Mouse (Mus musculus): ENCODE measurements around the gene Tns1.
"Not testable (repeated sequence)": the region's sequence is repeated elsewhere in the genome, so short reads cannot be mapped to it uniquely, and the experiment has no call there.

Gene Tns1

DNA sequence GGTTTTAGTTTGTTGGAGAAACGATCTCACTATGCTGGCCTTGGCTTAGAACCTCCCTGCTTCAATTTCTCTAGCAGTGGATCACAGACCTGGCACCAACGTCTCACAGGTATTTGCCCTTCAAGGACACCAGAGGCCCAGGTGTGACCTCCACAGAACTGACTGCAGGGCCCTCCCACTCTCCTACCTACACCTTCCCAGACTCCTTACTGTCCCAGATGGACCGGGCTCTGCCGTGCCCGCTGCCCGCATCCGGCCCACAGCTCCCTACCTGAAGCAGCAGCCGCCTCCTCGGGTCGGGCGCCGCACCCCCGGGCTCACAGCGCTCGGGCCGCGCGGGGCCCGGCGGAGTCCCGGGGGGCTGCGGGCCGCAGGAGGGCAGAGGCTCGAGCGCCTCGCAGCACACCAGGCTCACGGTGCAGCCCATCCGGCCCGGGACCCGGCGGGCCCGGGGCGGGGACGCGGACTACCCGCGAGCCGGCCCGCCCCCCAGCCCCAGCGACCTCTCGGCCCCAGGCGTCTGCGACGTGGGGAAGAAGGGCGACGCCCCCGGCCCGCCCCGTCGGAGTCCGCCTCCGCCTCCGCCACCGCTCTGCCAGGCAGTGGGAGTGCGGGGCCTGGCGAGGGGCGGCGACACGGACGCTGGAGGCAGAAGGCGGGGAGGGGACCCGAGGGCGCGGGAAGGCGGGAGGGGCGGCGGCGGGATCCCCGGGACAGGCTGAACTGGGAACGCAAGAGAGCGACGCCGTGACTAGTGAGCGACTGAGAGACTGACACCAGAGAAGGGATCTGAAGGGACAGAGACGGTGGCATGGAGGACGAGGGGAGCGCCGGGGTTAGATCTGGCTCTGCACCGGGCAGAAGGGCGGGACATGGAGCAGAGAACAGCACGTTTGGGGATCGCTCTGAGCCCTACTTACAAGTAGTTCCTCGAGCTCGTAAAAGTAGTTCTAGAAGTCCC lies at the start of gene Tns1:
Gene Tns1 (minus strand): TSS at position 429 of the 961 bp plus-strand sequence.
- in situ Hi-C loops (cut with MboI) = no loop called here

DNA sequence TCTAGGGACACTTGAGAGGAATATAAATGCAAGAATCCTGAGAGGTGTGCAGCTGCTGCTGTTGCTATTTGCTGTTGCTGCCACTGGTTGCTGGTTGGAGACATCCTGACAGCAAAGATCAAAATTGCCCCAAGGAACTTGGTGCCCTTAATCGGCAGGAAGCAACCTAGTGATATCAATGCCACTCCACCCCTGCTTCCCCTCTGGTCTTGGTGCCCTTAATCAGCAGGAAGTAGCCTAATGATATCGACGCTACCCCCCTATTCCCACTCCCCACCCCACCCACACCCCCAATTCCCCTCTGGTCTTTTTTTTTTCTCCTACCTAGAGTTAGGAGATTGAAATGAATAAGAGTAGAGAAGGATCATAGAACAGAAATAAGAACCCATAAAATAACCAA lies 48.5 kb upstream of the Tns1 start:
- in situ Hi-C loops (cut with MboI) = no loop called here

DNA sequence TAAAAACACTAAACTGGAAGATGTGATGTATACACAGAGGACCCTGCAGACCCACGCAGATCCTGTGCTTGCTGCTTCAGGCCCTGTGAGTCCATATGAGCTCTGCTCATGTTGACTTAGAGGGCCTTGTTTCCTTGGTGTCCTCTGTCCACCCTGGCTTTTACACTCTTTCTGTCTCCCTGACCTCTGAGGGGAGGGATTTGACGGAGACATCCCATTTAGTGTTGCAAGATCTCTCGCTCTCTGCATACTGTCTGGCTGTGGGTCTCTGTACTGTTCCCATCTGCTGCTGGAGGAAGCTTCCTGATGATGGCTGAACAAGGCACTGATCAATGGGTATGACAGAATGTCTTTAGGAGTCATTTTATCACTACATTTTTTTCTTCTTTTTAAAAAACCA lies 45.5 kb upstream of the Tns1 start:
- in situ Hi-C loops (cut with MboI) = no loop called here

DNA sequence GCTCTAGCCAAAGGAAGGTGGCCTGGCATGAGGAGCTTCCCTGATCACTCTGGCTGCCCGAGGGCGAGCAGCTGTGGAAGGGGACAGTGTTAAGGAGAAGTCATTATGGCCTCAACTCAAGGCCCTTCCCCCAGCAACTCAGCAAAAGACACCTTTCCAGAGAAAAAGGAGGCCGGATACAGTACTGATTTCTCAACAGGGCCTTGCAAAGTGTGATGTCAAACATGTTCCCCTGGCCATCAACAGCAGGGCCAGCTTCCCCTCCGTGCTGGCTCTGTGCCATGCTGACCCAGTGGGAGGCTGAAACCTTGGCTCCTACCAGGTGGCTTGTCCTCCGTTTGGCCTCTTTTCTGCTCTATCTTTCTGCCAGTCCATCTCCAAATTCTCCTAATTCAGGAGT lies 42.9 kb upstream of the Tns1 start:
- in situ Hi-C loops (cut with MboI) = no loop called here

- in situ Hi-C loops (cut with MboI) = no loop called here
Observed at GRCm38 (mm10) chr1:74160036-74160435, 35.8 kb upstream of the Tns1 start.

GRCm38 (mm10) chr1:74159613-74160012 lies 35.4 kb upstream of the Tns1 start:
- in situ Hi-C loops (cut with MboI) = not testable (repeated sequence)

GRCm38 (mm10) chr1:74156381-74156910 lies 32.2 kb upstream of the Tns1 start:
- in situ Hi-C loops (cut with MboI) = no loop called here

- in situ Hi-C loops (cut with MboI) = no loop called here
Observed at GRCm38 (mm10) chr1:74155435-74156012, 31.3 kb upstream of the Tns1 start.

GRCm38 (mm10) chr1:74153461-74154184 lies 29.4 kb upstream of the Tns1 start, which contains the start of gene Cxcr2:
TSS of gene Cxcr2 (plus strand) at chr1:74153989.
- in situ Hi-C loops (cut with MboI) = no loop called here

DNA sequence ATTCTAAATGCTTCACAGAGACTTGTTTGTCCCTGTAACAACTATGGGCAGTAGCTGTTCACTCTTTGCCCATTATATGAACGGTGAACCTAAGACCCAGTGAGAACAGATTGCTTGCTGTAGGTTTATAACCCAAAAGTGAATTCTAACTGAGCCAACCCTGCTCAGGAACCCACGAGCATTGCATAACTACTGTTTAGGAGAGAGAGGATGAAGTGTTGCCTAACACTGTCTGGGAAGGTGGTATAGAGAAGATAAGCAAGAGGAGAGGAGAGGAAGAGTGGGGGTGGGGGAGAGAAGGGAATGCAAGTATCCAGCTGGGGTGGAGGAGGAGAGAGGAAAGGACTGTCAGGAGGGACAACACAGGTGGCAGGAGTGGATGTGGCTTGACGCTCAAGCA lies 26.8 kb upstream of the Tns1 start:
- in situ Hi-C loops (cut with MboI) = no loop called here

GRCm38 (mm10) chr1:74150101-74150500 lies 25.9 kb upstream of the Tns1 start:
- in situ Hi-C loops (cut with MboI) = no loop called here

DNA sequence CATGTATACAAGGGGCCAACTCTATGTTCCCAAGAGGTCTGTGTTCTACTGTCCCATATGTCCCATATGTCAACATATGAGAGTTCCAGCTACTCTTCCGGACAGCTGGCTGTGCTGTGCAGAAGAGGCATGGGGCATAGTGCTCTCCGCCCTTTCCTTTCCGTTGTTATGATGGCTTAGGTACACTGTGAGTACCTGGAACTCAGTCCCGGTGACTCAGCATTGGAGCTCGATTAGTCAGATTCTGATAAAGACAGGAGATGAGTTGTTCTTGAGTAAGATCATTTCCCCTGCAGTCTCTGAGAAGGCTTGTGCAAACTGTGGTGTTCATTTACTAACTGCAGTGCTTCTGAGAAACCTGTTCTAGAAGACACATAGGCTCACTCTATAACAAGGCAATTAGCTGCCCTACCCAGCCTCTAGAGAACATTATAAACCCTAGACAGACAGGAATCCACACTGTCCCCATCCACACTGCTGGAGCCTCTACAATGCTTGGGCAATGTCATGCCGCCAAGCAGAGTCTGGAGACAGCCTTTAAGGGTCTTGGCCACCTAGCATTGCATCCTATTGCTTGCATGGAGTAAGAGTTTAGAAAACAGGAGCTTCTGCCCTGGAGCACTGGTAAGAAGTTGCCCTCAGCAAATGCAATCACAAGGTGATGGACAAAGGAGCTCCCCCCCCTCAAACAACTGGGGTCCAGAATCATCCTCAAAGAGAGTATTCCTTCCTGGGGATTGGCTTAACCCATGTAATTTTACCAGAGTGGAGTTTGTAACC lies 25.0 kb upstream of the Tns1 start:
- in situ Hi-C loops (cut with MboI) = no loop called here

DNA sequence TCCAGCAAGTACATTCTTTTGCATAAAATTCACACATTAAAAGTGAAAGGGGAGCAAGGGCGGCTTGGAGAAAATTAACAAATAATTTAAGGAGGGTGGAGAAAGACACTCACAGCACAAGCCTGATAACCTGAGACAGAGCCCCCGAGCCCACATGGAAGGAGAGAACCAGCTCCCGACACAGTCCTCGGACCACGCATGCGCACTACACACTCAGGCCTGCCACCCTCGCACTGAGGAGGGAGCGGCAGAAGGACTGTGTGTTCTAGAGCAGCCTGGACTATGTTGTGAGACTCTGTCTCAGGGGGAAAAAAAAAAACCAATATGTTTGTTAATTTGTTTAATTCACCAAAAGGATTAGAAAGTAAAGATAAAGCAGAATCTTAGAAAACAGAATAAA lies 17.5 kb upstream of the Tns1 start:
- in situ Hi-C loops (cut with MboI) = no loop called here

DNA sequence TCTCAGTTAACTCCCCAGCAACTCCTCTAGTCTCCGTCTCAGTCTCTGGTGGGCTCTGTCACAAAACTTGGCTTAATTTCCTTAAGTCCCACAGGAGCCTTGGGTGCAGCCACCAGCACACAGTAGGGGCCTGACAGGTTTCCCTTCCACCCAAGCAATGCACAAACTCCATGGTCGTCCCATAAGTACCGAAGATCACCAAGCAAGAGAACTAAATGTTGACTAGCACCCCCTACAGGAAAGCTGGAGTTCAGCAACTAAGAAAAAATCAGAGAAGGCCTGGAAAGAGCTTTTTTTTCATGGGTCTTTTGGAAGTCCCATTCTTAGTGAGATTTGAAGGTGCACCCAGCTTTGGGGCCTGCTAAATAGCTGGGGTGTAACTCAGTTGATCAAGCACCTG lies 15.2 kb upstream of the Tns1 start:
- in situ Hi-C loops (cut with MboI) = no loop called here

DNA sequence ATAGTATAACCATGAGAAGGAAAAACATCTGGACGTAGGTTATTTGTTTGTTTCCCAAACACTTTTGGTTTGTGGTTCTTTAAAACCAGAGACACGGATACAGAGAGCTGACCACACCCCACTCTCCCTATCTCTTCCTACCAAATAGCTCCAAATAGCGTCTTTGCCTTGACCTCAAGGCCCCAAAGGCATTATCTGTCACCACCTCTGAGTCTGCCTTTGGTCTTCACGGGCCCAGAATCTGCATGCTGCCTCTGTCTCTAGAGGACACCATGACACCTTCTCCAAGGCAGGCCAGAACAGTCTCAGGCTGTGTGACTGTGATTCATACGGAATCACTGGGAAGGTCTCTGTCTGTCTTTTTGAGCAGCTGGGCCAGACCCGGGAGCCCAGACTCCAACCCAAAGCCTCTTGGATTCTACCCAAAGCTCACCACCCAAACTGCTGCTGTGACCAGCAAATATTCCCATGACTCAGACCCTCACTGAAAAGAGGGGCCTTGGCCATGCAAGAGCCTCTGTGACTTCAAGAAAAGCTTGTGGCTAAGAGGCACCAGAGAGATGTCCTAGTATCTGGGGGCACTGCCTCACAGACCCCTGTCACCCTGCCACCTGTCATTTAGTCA lies 11.2 kb upstream of the Tns1 start:
- in situ Hi-C loops (cut with MboI) = no loop called here

GRCm38 (mm10) chr1:74133954-74134353 lies 9.7 kb upstream of the Tns1 start:
- in situ Hi-C loops (cut with MboI) = no loop called here

- in situ Hi-C loops (cut with MboI) = no loop called here
Observed at GRCm38 (mm10) chr1:74132011-74132410, 7.8 kb upstream of the Tns1 start.

- in situ Hi-C loops (cut with MboI) = no loop called here
Observed at GRCm38 (mm10) chr1:74130883-74131659, 6.8 kb upstream of the Tns1 start.

GRCm38 (mm10) chr1:74124991-74125552 lies 823 bp upstream of the Tns1 start, which contains the start of gene Rufy4:
TSS of gene Rufy4 (plus strand) at chr1:74125541.
- in situ Hi-C loops (cut with MboI) = no loop called here

DNA sequence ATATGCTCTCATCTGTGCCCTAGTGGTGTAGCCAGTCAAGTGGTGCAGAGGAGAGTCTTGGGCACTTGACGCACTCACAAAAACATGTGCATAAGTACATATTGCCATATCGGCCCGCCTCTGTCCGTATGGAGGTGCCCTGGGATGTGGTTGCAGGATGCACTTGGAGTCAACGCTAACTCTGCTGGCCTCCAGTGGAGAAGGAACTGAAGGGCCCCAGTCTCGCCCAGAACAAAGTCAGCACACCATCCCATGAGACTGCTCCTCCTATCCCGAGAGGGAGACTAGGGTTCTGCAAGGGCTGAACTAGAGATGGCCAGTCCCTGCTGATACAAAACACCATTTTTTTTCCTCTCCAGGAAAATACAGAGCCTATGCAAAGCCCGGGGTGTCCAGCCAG lies 1.0 kb downstream of the Tns1 start:
- in situ Hi-C loops (cut with MboI) = no loop called here
